Mouse (Mus musculus) limb, embryonic 15.5 days (tissue): ENCODE measurements around the gene Rps27l. TPM values are rescaled to one million over a fixed set of nuclear protein-coding genes. Genes with fewer than 3 reads are reported as not detected.

Source experiments
- ATAC-seq: fragments of 200-750 bp; cut with Nextera tagmentation; 2 replicates; pipeline ENCODE4 v1.8.0; 2017; ENCODE audit warnings: low read depth, moderate TSS enrichment; ENCODE audit not compliant: insufficient number of reproducible peaks, low FRiP score, low TSS enrichment
- H3K27ac ChIP-seq: fragments of 300-500 bp; sonication (generic); 2 replicates; pipeline ENCODE4 v1.5.1; 2015; ENCODE audit warnings: moderate library complexity, mild to moderate bottlenecking, inconsistent platforms
- H3K27me3 ChIP-seq: fragments of 300-500 bp; sonication (generic); 2 replicates; pipeline ENCODE4 v1.6.1; 2015; ENCODE audit warnings: inconsistent platforms
- H3K36me3 ChIP-seq: fragments of 300-500 bp; sonication (generic); 2 replicates; pipeline ENCODE4 v1.6.1; 2015; ENCODE audit warnings: inconsistent platforms
- H3K4me1 ChIP-seq: fragments of 300-500 bp; sonication (generic); 2 replicates; pipeline ENCODE4 v1.6.1; 2015; ENCODE audit warnings: inconsistent platforms
- H3K4me2 ChIP-seq: fragments of 300-500 bp; sonication (generic); 2 replicates; pipeline ENCODE4 v1.6.1; 2015; ENCODE audit warnings: mild to moderate bottlenecking, inconsistent platforms
- H3K4me3 ChIP-seq: fragments of 300-500 bp; sonication (generic); 2 replicates; pipeline ENCODE4 v1.5.1; 2015; ENCODE audit warnings: mild to moderate bottlenecking, inconsistent platforms
- H3K9ac ChIP-seq: fragments of 300-500 bp; sonication (generic); 2 replicates; pipeline ENCODE4 v1.6.1; 2015; ENCODE audit warnings: inconsistent platforms
- H3K9me3 ChIP-seq: fragments of 300-500 bp; sonication (generic); 2 replicates; pipeline ENCODE4 v1.6.1; 2016; ENCODE audit warnings: inconsistent platforms
- WGBS: fragments of 180-500 bp; shearing (Covaris S2); methylation state at CpG from one replicate; pipeline ENCODE4 v1.1.7; 2015; 5-methylcytosine and 5-hydroxymethylcytosine counted together
- polyA plus RNA-seq: library from polyadenylated mRNA; unstranded; fragments of >200 nt; fragmentation: Nextera tagmentation; extraction: Ambion mirVana; gene quantifications from 2 replicates; pipeline ENCODE4 v1.2.1, GENCODE M21; 2015

Gene Rps27l
- polyA plus RNA-seq, 1 experiment from 2014 or later = 601 TPM

- no peaks in the 10 kb centered on the region for H3K27me3 ChIP-seq
- 0 out of 2 replicates have a peak, but pooled peaks cover 2% of the 10 kb centered on the region for H3K4me1 ChIP-seq
- no peak overlapping the region for H3K9ac ChIP-seq
- H3K4me3 ChIP-seq = no peak overlapping the region
- no peak for ATAC-seq
- H3K27ac ChIP-seq = no peak overlapping the region
- WGBS = 75% methylated on average over 3 of the region's 3 CpGs
- H3K36me3 ChIP-seq = no peaks in the 10 kb centered on the region
- H3K4me2 ChIP-seq = no peak overlapping the region
- H3K9me3 ChIP-seq = no peaks in the 10 kb centered on the region
Measured at GRCm38 (mm10) chr9:66961478-66961877, 15.6 kb downstream of the Rps27l start.

- Histone ChIP-seq H3K27me3 (no peaks in the 10 kb centered on the region), H3K4me3 (no peak overlapping the region), H3K4me1 (no peaks in the 10 kb centered on the region), H3K27ac (no peak overlapping the region), H3K9ac (no peak overlapping the region), H3K9me3 (no peaks in the 10 kb centered on the region), H3K4me2 (no peak overlapping the region), H3K36me3 (peaks cover 16% of the 10 kb centered on the region)
- WGBS = 90% methylated on average over 8 of the region's 8 CpGs
- no peak for ATAC-seq
Measured at GRCm38 (mm10) chr9:66967492-66967891, 21.6 kb downstream of the Rps27l start.

GRCm38 (mm10) chr9:66971116-66971515, 25.2 kb downstream of the Rps27l start:
- WGBS = 86% methylated on average over 8 of the region's 8 CpGs
- no peak for ATAC-seq
- Histone ChIP-seq H3K4me3 (no peak overlapping the region), H3K4me1 (peaks cover 5% of the 10 kb centered on the region), H3K4me2 (no peak overlapping the region), H3K36me3 (peaks cover 16% of the 10 kb centered on the region), H3K27ac (no peak overlapping the region), H3K9me3 (no peaks in the 10 kb centered on the region), H3K27me3 (no peaks in the 10 kb centered on the region), H3K9ac (no peak overlapping the region)

GRCm38 (mm10) chr9:66974721-66975225, 28.9 kb downstream of the Rps27l start:
- H3K4me3 ChIP-seq = peak overlapping the region; percentile 86
- H3K27me3 ChIP-seq = no peaks in the 10 kb centered on the region
- no peaks in the 10 kb centered on the region for H3K9me3 ChIP-seq
- peaks cover 5% of the 10 kb centered on the region for H3K4me1 ChIP-seq
- H3K9ac ChIP-seq = peak overlapping the region; percentile 67
- under 1% methylated on average over 41 of the region's 41 CpGs for WGBS
- ATAC-seq = peak; percentile 76
- H3K27ac ChIP-seq = peak overlapping the region; percentile 86
- H3K36me3 ChIP-seq = peaks cover 5% of the 10 kb centered on the region
- peak overlapping the region; percentile 73 for H3K4me2 ChIP-seq

- Histone ChIP-seq H3K27ac (peak within 1 kb of the TSS; percentile 86), H3K9ac (peak within 1 kb of the TSS; percentile 67), H3K36me3 (peaks cover 3% of the 10 kb centered on the region; the same call in 1 of the 2 replicates), H3K9me3 (no peaks in the 10 kb centered on the region), H3K4me1 (peaks cover 5% of the 10 kb centered on the region), H3K4me2 (peak within 1 kb of the TSS; percentile 73), H3K27me3 (no peaks in the 10 kb centered on the region), H3K4me3 (peak within 1 kb of the TSS; percentile 86)
- ATAC-seq = peak; percentile 90
- WGBS = 0% methylated on average over 32 of the region's 32 CpGs
Measured at GRCm38 (mm10) chr9:66975239-66975645, 29.4 kb downstream of the Rps27l start, which contains the start of gene Lactb. Gene Lactb, minus strand, starts transcription at chr9:66975484.

GRCm38 (mm10) chr9:66977121-66977520, 31.2 kb downstream of the Rps27l start:
- H3K9ac ChIP-seq = no peak overlapping the region
- WGBS = 77% methylated on average over 5 of the region's 5 CpGs
- H3K36me3 ChIP-seq = no peaks in the 10 kb centered on the region
- H3K27ac ChIP-seq = no peak overlapping the region
- H3K27me3 ChIP-seq = no peaks in the 10 kb centered on the region
- no peak for ATAC-seq
- H3K4me3 ChIP-seq = no peak overlapping the region
- no peak overlapping the region for H3K4me2 ChIP-seq
- peaks cover 5% of the 10 kb centered on the region for H3K4me1 ChIP-seq
- no peaks in the 10 kb centered on the region for H3K9me3 ChIP-seq

GRCm38 (mm10) chr9:66977982-66978381, 32.1 kb downstream of the Rps27l start:
- 79% methylated on average over 1 of the region's 1 CpGs for WGBS
- H3K9me3 ChIP-seq = no peaks in the 10 kb centered on the region
- ATAC-seq = no peak
- no peak overlapping the region for H3K27ac ChIP-seq
- H3K27me3 ChIP-seq = no peaks in the 10 kb centered on the region
- no peak overlapping the region for H3K4me3 ChIP-seq
- no peaks in the 10 kb centered on the region for H3K36me3 ChIP-seq
- no peak overlapping the region for H3K9ac ChIP-seq
- H3K4me1 ChIP-seq = peaks cover 5% of the 10 kb centered on the region
- no peak overlapping the region for H3K4me2 ChIP-seq

- H3K36me3 ChIP-seq = no peaks in the 10 kb centered on the region
- no peak overlapping the region for H3K4me3 ChIP-seq
- H3K27ac ChIP-seq = no peak overlapping the region
- no peaks in the 10 kb centered on the region for H3K9me3 ChIP-seq
- 67% methylated on average over 1 of the region's 1 CpGs for WGBS
- peaks cover 5% of the 10 kb centered on the region for H3K4me1 ChIP-seq
- H3K27me3 ChIP-seq = no peaks in the 10 kb centered on the region
- no peak overlapping the region for H3K4me2 ChIP-seq
- H3K9ac ChIP-seq = no peak overlapping the region
- no peak for ATAC-seq
Measured at GRCm38 (mm10) chr9:66978468-66978867, 32.6 kb downstream of the Rps27l start.

- H3K36me3 ChIP-seq = no peaks in the 10 kb centered on the region
- H3K4me3 ChIP-seq = no peak overlapping the region
- H3K27ac ChIP-seq = no peak overlapping the region
- no peak overlapping the region for H3K9ac ChIP-seq
- no peaks in the 10 kb centered on the region for H3K9me3 ChIP-seq
- 12% methylated on average over 5 of the region's 5 CpGs for WGBS
- no peak overlapping the region for H3K4me2 ChIP-seq
- H3K27me3 ChIP-seq = no peaks in the 10 kb centered on the region
- peaks cover 5% of the 10 kb centered on the region for H3K4me1 ChIP-seq
- ATAC-seq = no peak
Measured at GRCm38 (mm10) chr9:66980458-66980857, 34.6 kb downstream of the Rps27l start.

- no peaks in the 10 kb centered on the region for H3K36me3 ChIP-seq
- H3K27me3 ChIP-seq = no peaks in the 10 kb centered on the region
- no peak overlapping the region for H3K4me2 ChIP-seq
- no peak for ATAC-seq
- H3K27ac ChIP-seq = no peak overlapping the region
- H3K9ac ChIP-seq = no peak overlapping the region
- no peak overlapping the region for H3K4me3 ChIP-seq
- no peaks in the 10 kb centered on the region for H3K9me3 ChIP-seq
- WGBS = 81% methylated on average over 7 of the region's 7 CpGs
- H3K4me1 ChIP-seq = peaks cover 3% of the 10 kb centered on the region; the same call in 1 of the 2 replicates
Measured at GRCm38 (mm10) chr9:66982085-66982484, 36.2 kb downstream of the Rps27l start.

- Histone ChIP-seq H3K27me3 (no peaks in the 10 kb centered on the region), H3K27ac (no peak overlapping the region), H3K4me2 (no peak overlapping the region), H3K9me3 (no peaks in the 10 kb centered on the region), H3K4me1 (peaks cover 31% of the 10 kb centered on the region), H3K9ac (no peak overlapping the region), H3K36me3 (no peaks in the 10 kb centered on the region), H3K4me3 (no peak overlapping the region)
- 85% methylated on average over 7 of the region's 7 CpGs for WGBS
- no peak for ATAC-seq
Measured at GRCm38 (mm10) chr9:66985377-66985776, 39.5 kb downstream of the Rps27l start.

GRCm38 (mm10) chr9:66988198-66988887, 42.5 kb downstream of the Rps27l start:
- Histone ChIP-seq H3K27ac (peak overlapping the region; percentile 86), H3K36me3 (no peaks in the 10 kb centered on the region), H3K4me3 (no peak overlapping the region), H3K27me3 (no peaks in the 10 kb centered on the region), H3K4me2 (no peak overlapping the region), H3K9ac (no peak overlapping the region), H3K4me1 (peaks cover 35% of the 10 kb centered on the region), H3K9me3 (no peaks in the 10 kb centered on the region)
- WGBS = 47% methylated on average over 11 of the region's 11 CpGs
- ATAC-seq = 0 out of 2 replicates have a peak, but pooled peaks have one; percentile 31
